Mouse (Mus musculus): ENCODE measurements at regions not wholly inside any gene's neighbourhood (a gene's known extent, or its start where the extent isn't known, plus 50 kb on each side); places are given as distances from the start of the nearest gene placed in this dataset.

- no peak for DNase-seq (ENCODE audit: low spot score in 2 of 2)
Measured at GRCm38 (mm10) chr3:115655020-115655419, 59.9 kb downstream of the S1pr1 start.

GRCm38 (mm10) chr3:115652236-115652635 is 62.6 kb downstream of the S1pr1 start:
- DNase-seq (ENCODE audit: low spot score in 2 of 2) = no peak

GRCm38 (mm10) chr3:115649338-115650117 is 65.3 kb downstream of the S1pr1 start:
- no peak for DNase-seq (ENCODE audit: low spot score in 2 of 2)

- no peak for DNase-seq (ENCODE audit: low spot score in 2 of 2)
Measured at GRCm38 (mm10) chr3:115646993-115647392, 67.9 kb downstream of the S1pr1 start.

- no peak for DNase-seq (ENCODE audit: low spot score in 2 of 2)
Measured at GRCm38 (mm10) chr3:115644307-115644706, 70.6 kb downstream of the S1pr1 start.

- DNase-seq (ENCODE audit: low spot score in 2 of 2) = peak; percentile 78 to 84
Measured at GRCm38 (mm10) chr3:115642846-115643260, 72.0 kb downstream of the S1pr1 start.

- DNase-seq (ENCODE audit: low spot score in 2 of 2) = no peak
Measured at GRCm38 (mm10) chr3:115642001-115642845, 72.6 kb downstream of the S1pr1 start.

GRCm38 (mm10) chr3:115641411-115641810 is 73.5 kb downstream of the S1pr1 start:
- DNase-seq (ENCODE audit: low spot score in 2 of 2) = no peak

- DNase-seq (ENCODE audit: low spot score in 2 of 2) = no peak
Measured at GRCm38 (mm10) chr3:115635487-115635886, 79.4 kb downstream of the S1pr1 start.

- no peak for DNase-seq (ENCODE audit: low spot score in 2 of 2)
Measured at GRCm38 (mm10) chr3:115635081-115635480, 79.8 kb downstream of the S1pr1 start.

GRCm38 (mm10) chr3:115632417-115632743 is 82.5 kb downstream of the S1pr1 start:
- no peak for DNase-seq (ENCODE audit: low spot score in 2 of 2)

GRCm38 (mm10) chr3:115631573-115632416 is 83.1 kb downstream of the S1pr1 start:
- DNase-seq (ENCODE audit: low spot score in 2 of 2) = peak; percentile 25 to 48

- DNase-seq (ENCODE audit: low spot score in 2 of 2) = no peak
Measured at GRCm38 (mm10) chr3:115622920-115623319, 92.0 kb downstream of the S1pr1 start.

GRCm38 (mm10) chr3:115622300-115622699 is 92.6 kb downstream of the S1pr1 start:
- no peak for DNase-seq (ENCODE audit: low spot score in 2 of 2)

GRCm38 (mm10) chr3:115619970-115620369 is 94.9 kb downstream of the S1pr1 start:
- DNase-seq (ENCODE audit: low spot score in 2 of 2) = no peak

- peak; percentile 33 to 51 for DNase-seq (ENCODE audit: low spot score in 2 of 2)
Measured at GRCm38 (mm10) chr3:115615994-115616598, 98.8 kb downstream of the S1pr1 start.

GRCm38 (mm10) chr3:115612859-115613258 is 102.0 kb downstream of the S1pr1 start:
- DNase-seq (ENCODE audit: low spot score in 2 of 2) = no peak

- no peak for DNase-seq (ENCODE audit: low spot score in 2 of 2)
Measured at GRCm38 (mm10) chr3:115608087-115608486, 106.8 kb downstream of the S1pr1 start.

GRCm38 (mm10) chr3:115604734-115605279 is 110.1 kb downstream of the S1pr1 start:
- no peak for DNase-seq (ENCODE audit: low spot score in 2 of 2)

GRCm38 (mm10) chr3:115604267-115604666 is 110.6 kb downstream of the S1pr1 start:
- peak in 1 of 2 experiments; percentile 20 for DNase-seq (ENCODE audit: low spot score in 2 of 2)

GRCm38 (mm10) chr3:115603803-115604202 is 111.1 kb downstream of the S1pr1 start:
- no peak for DNase-seq (ENCODE audit: low spot score in 2 of 2)
